Mouse (Mus musculus) hindbrain, embryonic 14.5 days (tissue): ENCODE measurements around the gene Wwox. TPM values are rescaled to one million over a fixed set of nuclear protein-coding genes. Genes with fewer than 3 reads are reported as not detected.

Experiments
- ATAC-seq: fragments of 200-750 bp; cut with Nextera tagmentation; 2 replicates; pipeline ENCODE4 v1.8.0; 2017; ENCODE audit warnings: moderate number of reproducible peaks, mild to moderate bottlenecking, moderate TSS enrichment, moderate library complexity; ENCODE audit not compliant: low FRiP score
- DNase-seq: peaks from one replicate; pipeline ENCODE4 v3.0.0-alpha.2; 2015; ENCODE audit warnings: low spot score
- H3K27ac ChIP-seq: fragments of 300-500 bp; sonication (generic); 2 replicates; pipeline ENCODE4 v1.5.1; 2014; ENCODE audit warnings: mild to moderate bottlenecking, moderate library complexity
- H3K27me3 ChIP-seq: fragments of 300-500 bp; sonication (generic); 2 replicates; pipeline ENCODE4 v1.6.1; 2014; ENCODE audit warnings: mild to moderate bottlenecking, low read length, mixed read lengths; ENCODE audit not compliant: control insufficient read depth, insufficient read depth
- H3K36me3 ChIP-seq: fragments of 300-500 bp; sonication (generic); replicated peaks from 2 replicates; pipeline ENCODE4 v1.6.1; 2014; ENCODE audit not compliant: control insufficient read depth, insufficient read depth
- H3K4me1 ChIP-seq: fragments of 300-500 bp; sonication (generic); replicated peaks from 2 replicates; pipeline ENCODE4 v1.6.1; 2014; ENCODE audit warnings: antibody characterized with exemption, low read length, mixed read lengths; ENCODE audit not compliant: control insufficient read depth, insufficient read depth
- H3K4me2 ChIP-seq: fragments of 300-500 bp; sonication (generic); replicated peaks from 2 replicates; pipeline ENCODE4 v1.6.1; 2014; ENCODE audit warnings: mild to moderate bottlenecking, moderate library complexity
- H3K4me3 ChIP-seq: fragments of 300-500 bp; sonication (generic); replicated peaks from 2 replicates; pipeline ENCODE4 v1.5.1; 2014; ENCODE audit warnings: mild to moderate bottlenecking, low read length
- H3K9ac ChIP-seq: fragments of 300-500 bp; sonication (generic); 2 replicates; pipeline ENCODE4 v1.6.1; 2014
- H3K9me3 ChIP-seq: fragments of 300-500 bp; sonication (generic); 2 replicates; pipeline ENCODE4 v1.6.1; 2016; ENCODE audit warnings: low read length; ENCODE audit not compliant: control insufficient read depth
- WGBS: fragments of 180-500 bp; shearing (Covaris S2); extraction: QIAGEN DNeasy Blood & Tissue Kit; methylation state at CpG from one replicate; pipeline ENCODE4 v1.1.7; 2014; 5-methylcytosine and 5-hydroxymethylcytosine counted together
- polyA plus RNA-seq: library from polyadenylated mRNA; unstranded; fragments of >200 nt; fragmentation: Nextera tagmentation; extraction: Ambion mirVana; gene quantifications from 2 replicates; pipeline ENCODE4 v1.2.1, GENCODE M21; 2014

Gene Wwox
- polyA plus RNA-seq, 1 experiment from 2014 or later, result 12.7 TPM

- DNase-seq (no peak), ATAC-seq (no peak)
- Histone ChIP-seq H3K27ac (no peak overlapping the region), H3K9ac (no peak overlapping the region), H3K4me2 (no peak overlapping the region), H3K4me3 (no peak overlapping the region), H3K36me3 (no peaks in the 10 kb centered on the region), H3K27me3 (0 out of 2 replicates have a peak, but pooled peaks cover 6% of the 10 kb centered on the region), H3K4me1 (peaks cover 46% of the 10 kb centered on the region), H3K9me3 (peaks cover 6% of the 10 kb centered on the region; the same call in 1 of the 2 replicates)
- 70% methylated on average over 5 of the region's 5 CpGs for WGBS
These were observed 155.4 kb downstream of the Wwox start for GRCm38 (mm10) chr8:114594811-114595210.

GRCm38 (mm10) chr8:114599555-114599954, 160.1 kb downstream of the Wwox start:
- no peak for ATAC-seq
- no peak for DNase-seq

GRCm38 (mm10) chr8:114600196-114600595, 160.7 kb downstream of the Wwox start:
- 23% methylated on average over 11 of the region's 11 CpGs for whole genome bisulfite sequencing
- peaks cover 6% of the 10 kb centered on the region; the same call in 1 of the 2 replicates for H3K9me3 ChIP-seq
- no peak for ATAC-seq
- H3K36me3 ChIP-seq, result no peaks in the 10 kb centered on the region
- H3K4me2 ChIP-seq, result no peak overlapping the region
- H3K4me1 ChIP-seq, result peaks cover 29% of the 10 kb centered on the region
- H3K4me3 ChIP-seq, result no peak overlapping the region
- no peak overlapping the region for H3K27ac ChIP-seq
- peaks cover 11% of the 10 kb centered on the region; the same call in 1 of the 2 replicates for H3K27me3 ChIP-seq
- DNase-seq, result peak; percentile 49
- H3K9ac ChIP-seq, result no peak overlapping the region

More at GRCm38 (mm10) chr8:114599555-114599954, 160.1 kb downstream of the Wwox start:
- peaks cover 28% of the 10 kb centered on the region for H3K4me1 ChIP-seq
- no peaks in the 10 kb centered on the region for H3K36me3 ChIP-seq
- H3K9ac ChIP-seq, result no peak overlapping the region
- H3K4me3 ChIP-seq, result no peak overlapping the region
- peaks cover 6% of the 10 kb centered on the region; the same call in 1 of the 2 replicates for H3K9me3 ChIP-seq
- no peak overlapping the region for H3K4me2 ChIP-seq
- WGBS, result 39% methylated on average over 10 of the region's 10 CpGs
- H3K27ac ChIP-seq, result no peak overlapping the region
- H3K27me3 ChIP-seq, result peaks cover 11% of the 10 kb centered on the region; the same call in 1 of the 2 replicates

- no peak overlapping the region for H3K4me3 ChIP-seq
- no peak overlapping the region for H3K4me2 ChIP-seq
- H3K36me3 ChIP-seq, result no peaks in the 10 kb centered on the region
- H3K9me3 ChIP-seq, result no peaks in the 10 kb centered on the region
- 9% methylated on average over 3 of the region's 4 CpGs for WGBS
- no peak overlapping the region for H3K9ac ChIP-seq
- DNase-seq, result no peak
- H3K27ac ChIP-seq, result no peak overlapping the region; the same call in 1 of the 2 replicates
- peaks cover 11% of the 10 kb centered on the region; the same call in 1 of the 2 replicates for H3K27me3 ChIP-seq
- peaks cover 29% of the 10 kb centered on the region for H3K4me1 ChIP-seq
- no peak for ATAC-seq
These were observed 163.6 kb downstream of the Wwox start for GRCm38 (mm10) chr8:114603046-114603445.

GRCm38 (mm10) chr8:114603561-114603960, 164.1 kb downstream of the Wwox start:
- Histone ChIP-seq H3K4me3 (no peak overlapping the region), H3K4me2 (no peak overlapping the region), H3K27ac (no peak overlapping the region), H3K9me3 (no peaks in the 10 kb centered on the region), H3K9ac (no peak overlapping the region), H3K4me1 (peaks cover 29% of the 10 kb centered on the region), H3K27me3 (peaks cover 11% of the 10 kb centered on the region; the same call in 1 of the 2 replicates), H3K36me3 (no peaks in the 10 kb centered on the region)
- DNase-seq (no peak), ATAC-seq (no peak)
- 19% methylated on average over 6 of the region's 6 CpGs for WGBS

GRCm38 (mm10) chr8:114604315-114604714, 164.9 kb downstream of the Wwox start:
- WGBS, result 11% methylated on average over 16 of the region's 16 CpGs
- no peaks in the 10 kb centered on the region for H3K36me3 ChIP-seq
- DNase-seq (no peak), ATAC-seq (no peak)
- no peak overlapping the region for H3K4me3 ChIP-seq
- H3K4me2 ChIP-seq, result peak overlapping the region; percentile 36
- peaks cover 28% of the 10 kb centered on the region for H3K4me1 ChIP-seq
- H3K27me3 ChIP-seq, result peaks cover 11% of the 10 kb centered on the region; the same call in 1 of the 2 replicates
- H3K9ac ChIP-seq, result no peak overlapping the region
- peak overlapping the region; percentile 1; the same call in 1 of the 2 replicates for H3K27ac ChIP-seq
- no peaks in the 10 kb centered on the region for H3K9me3 ChIP-seq

GRCm38 (mm10) chr8:114605651-114606050, 166.2 kb downstream of the Wwox start:
- DNase-seq (no peak), ATAC-seq (no peak)
- no peak overlapping the region for H3K9ac ChIP-seq
- peaks cover 15% of the 10 kb centered on the region for H3K4me1 ChIP-seq
- H3K27me3 ChIP-seq, result peaks cover 11% of the 10 kb centered on the region; the same call in 1 of the 2 replicates
- no peak overlapping the region for H3K27ac ChIP-seq
- H3K4me3 ChIP-seq, result no peak overlapping the region
- WGBS, result 75% methylated on average over 2 of the region's 2 CpGs
- H3K36me3 ChIP-seq, result no peaks in the 10 kb centered on the region
- no peak overlapping the region for H3K4me2 ChIP-seq
- no peaks in the 10 kb centered on the region for H3K9me3 ChIP-seq

GRCm38 (mm10) chr8:114609330-114609729, 169.9 kb downstream of the Wwox start:
- DNase-seq (no peak), ATAC-seq (no peak)
- Histone ChIP-seq H3K4me3 (no peak overlapping the region), H3K4me1 (peaks cover 3% of the 10 kb centered on the region), H3K27ac (no peak overlapping the region), H3K36me3 (no peaks in the 10 kb centered on the region), H3K27me3 (no peaks in the 10 kb centered on the region), H3K9ac (no peak overlapping the region), H3K4me2 (no peak overlapping the region), H3K9me3 (no peaks in the 10 kb centered on the region)
- WGBS, result 97% methylated on average over 5 of the region's 5 CpGs

GRCm38 (mm10) chr8:114611075-114611474, 171.6 kb downstream of the Wwox start:
- 82% methylated on average over 7 of the region's 7 CpGs for WGBS
- no peak for ATAC-seq
- H3K4me3 ChIP-seq, result no peak overlapping the region
- H3K9ac ChIP-seq, result no peak overlapping the region
- H3K4me2 ChIP-seq, result no peak overlapping the region
- no peaks in the 10 kb centered on the region for H3K9me3 ChIP-seq
- no peak for DNase-seq
- H3K27ac ChIP-seq, result no peak overlapping the region
- H3K27me3 ChIP-seq, result no peaks in the 10 kb centered on the region
- H3K4me1 ChIP-seq, result no peaks in the 10 kb centered on the region
- no peaks in the 10 kb centered on the region for H3K36me3 ChIP-seq

- Histone ChIP-seq H3K36me3 (no peaks in the 10 kb centered on the region), H3K4me1 (no peaks in the 10 kb centered on the region), H3K9me3 (0 out of 2 replicates have a peak, but pooled peaks cover under 1% of the 10 kb centered on the region), H3K4me2 (no peak overlapping the region), H3K9ac (no peak overlapping the region), H3K4me3 (no peak overlapping the region), H3K27ac (no peak overlapping the region), H3K27me3 (no peaks in the 10 kb centered on the region)
- DNase-seq (no peak), ATAC-seq (no peak)
- 90% methylated on average over 3 of the region's 3 CpGs for WGBS
These were observed 172.6 kb downstream of the Wwox start for GRCm38 (mm10) chr8:114612091-114612490.
